Mouse (Mus musculus) WW6 (cell line): ENCODE data around the gene Hoxb9.

Experiments
- DNase-seq: peaks from one replicate; pipeline ENCODE4 v3.0.0-alpha.2; 2013; ENCODE audit warnings: low read depth, low spot score

Hoxb9 gene

GRCm38 (mm10) chr11:96270996-96271540 is at the start of gene Hoxb9:
Gene Hoxb9, plus strand, starts transcription at chr11:96271457.
- no peak for DNase-seq

- DNase-seq: no peak
These were observed 47.4 kb upstream of the Hoxb9 start for GRCm38 (mm10) chr11:96223813-96224212.

- DNase-seq: no peak
These were observed 43.6 kb upstream of the Hoxb9 start for GRCm38 (mm10) chr11:96227676-96228075.

DNA sequence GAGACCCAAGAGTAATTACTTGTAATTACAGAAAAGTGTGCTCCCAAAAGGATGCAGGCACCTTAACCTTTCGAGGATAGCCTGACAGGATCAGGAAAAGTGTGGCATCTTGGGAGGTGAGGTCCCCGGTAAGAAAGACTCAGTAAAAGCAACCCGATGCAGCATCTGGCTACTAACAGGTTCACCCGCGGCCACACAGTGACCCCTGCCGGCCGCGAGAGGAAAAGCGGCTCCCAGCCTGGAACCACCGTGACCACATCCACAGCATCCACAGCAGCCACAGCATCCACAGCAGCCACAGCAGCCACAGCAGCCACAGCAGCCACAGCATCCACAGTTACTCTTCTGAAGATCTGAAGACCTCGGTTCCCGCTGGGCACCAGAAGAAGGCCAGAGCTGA is 36.4 kb upstream of the Hoxb9 start:
- peak; percentile 52 for DNase-seq

DNA sequence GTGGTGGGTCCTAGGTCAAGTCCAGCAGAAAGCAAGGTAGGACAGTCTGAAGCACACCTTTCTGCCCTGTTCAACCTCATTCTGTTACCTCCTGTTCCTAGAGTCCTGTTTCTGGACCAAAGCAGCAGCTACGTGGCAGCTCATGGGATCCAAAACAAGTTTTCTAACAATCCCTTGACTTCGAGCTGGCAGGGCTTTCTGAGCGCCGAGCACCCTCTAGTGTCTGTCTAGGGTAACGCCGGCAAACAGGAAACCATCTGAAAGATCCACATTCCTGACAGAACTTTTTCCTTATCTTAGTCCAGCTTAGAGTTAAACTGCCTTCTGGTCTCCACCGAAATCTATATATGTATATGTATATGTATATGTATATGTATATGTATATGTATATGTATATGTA is 31.0 kb upstream of the Hoxb9 start:
- DNase-seq: no peak

- peak; percentile 81 for DNase-seq
These were observed 20.4 kb upstream of the Hoxb9 start for GRCm38 (mm10) chr11:96250901-96251300.

DNA sequence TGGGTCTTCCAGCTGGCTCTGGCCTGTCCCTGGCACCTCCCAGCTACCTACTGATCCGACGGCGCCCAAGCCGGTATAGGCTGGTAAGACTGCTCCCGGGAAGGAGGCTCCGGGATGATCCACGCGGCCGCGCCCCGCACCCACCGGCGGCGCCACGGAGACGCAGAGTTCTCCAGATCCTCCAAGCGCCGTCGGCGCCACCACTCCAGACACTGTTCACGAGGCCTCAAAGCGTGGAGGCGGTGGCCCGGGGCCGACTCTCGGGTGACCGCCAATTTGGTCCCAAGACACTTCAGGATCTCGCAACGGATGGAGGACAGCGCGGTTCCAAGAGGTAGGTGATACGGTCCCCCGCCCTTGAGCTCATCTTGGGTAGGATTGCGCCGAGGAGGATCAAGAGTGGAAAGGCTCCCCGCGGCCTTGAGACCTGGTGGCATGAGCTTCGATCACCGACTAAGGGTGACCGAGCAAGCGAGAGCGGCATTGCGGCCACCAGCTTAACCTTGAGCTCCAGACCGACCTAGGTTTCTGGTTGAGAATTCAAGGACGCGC is 19.7 kb upstream of the Hoxb9 start:
- DNase-seq: no peak

GRCm38 (mm10) chr11:96252541-96253120 is 18.6 kb upstream of the Hoxb9 start:
- no peak for DNase-seq

DNA sequence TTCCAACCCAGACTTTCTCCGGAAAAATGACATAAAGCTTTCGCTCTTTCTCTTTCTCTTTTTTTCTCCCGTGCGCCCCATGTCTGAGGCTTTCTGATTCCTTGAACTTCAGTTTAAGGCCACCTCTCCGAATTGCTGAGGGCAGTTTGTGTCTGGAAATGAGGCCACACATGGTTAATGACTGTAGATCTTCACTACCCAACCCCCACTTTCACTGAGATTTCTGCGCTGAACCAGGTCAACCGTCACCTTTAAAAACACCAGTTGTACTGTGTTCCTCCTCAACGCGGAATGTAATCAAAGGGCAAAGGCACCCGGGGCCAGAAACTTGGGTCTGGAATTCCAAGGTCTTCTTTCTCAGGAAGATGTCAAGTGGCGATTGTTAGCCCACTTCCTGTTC is 17.0 kb upstream of the Hoxb9 start:
- no peak for DNase-seq

- no peak for DNase-seq
These were observed 15.9 kb upstream of the Hoxb9 start for GRCm38 (mm10) chr11:96255111-96255995.

DNA sequence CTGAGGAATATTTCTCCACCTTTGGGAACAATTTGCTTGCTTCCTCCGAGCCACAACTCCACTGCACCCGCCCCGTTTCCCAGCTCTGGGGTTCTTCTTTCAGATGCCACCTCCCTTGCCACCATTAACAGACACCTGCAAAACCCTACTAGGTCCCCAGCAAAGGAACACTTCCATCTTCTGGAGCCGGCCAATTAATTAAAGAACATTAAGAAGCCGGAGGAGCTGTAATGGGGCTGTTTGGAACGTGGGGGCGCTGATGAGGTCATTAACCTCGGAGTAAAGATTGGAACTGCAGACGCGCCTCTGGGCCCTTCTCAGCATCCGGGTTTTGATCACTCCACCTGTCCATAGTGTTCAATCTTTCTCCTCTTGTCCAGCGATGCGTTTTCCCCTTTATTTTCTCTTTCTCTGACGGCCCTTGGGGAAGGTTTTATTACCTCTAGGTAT is 15.2 kb upstream of the Hoxb9 start:
- no peak for DNase-seq

DNA sequence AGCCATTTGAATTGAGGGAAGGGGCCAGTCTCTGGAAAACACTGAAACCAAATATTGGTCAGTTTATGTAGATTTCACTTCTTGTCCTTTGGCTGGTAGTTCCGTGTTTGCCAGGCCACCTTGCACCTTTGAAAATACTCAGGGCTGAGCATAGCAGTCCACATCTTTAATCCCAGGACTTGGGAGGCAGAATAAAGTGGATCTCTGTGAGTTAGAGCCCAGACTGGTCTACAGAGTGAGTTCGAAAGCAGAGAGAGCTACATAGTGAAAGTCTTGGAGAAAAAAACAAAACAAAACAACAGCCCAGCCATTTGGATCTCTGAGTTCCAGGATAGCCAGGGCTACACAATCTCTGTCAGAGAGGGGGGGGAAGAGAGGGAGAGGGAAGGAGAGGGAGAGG is 14.1 kb upstream of the Hoxb9 start:
- no peak for DNase-seq

DNA sequence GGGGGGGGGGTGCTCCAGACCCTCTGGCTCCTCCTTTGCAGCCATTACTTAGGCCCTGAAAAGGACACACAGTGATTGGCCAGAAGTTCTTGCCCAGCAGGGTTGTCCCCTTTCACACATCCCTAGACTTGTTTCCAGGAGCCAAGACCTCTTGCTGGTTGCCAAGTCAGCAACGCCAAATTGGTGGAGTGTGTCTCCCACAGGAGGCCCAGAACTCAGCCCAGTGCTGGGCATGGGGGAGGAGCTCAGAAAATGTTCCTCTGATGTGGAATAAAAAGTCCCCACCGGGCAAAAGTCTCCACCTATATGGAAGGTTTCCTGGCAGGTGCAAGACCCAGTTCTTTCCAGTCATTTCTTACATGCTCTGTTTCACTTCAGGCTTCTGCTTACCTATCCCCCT is 12.2 kb upstream of the Hoxb9 start:
- no peak for DNase-seq

DNA sequence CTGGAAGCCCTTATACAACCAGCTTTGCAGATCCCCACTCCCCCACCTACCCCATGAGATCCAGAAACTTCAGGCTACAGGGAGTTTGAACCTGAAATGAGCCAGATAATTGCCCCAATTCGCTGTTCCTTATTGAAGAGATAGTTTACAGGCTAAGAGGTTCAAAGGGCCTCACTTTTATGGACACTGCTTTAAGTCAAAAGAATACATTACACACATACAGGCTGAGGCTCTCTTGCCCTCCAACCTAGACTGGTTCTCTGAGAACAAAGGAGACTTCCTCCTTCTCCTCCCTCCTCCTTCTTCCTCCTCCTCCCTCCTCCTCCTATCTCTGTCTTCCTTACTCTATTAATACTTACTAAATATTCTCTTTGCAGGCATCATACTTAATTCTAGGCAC is 11.7 kb upstream of the Hoxb9 start:
- DNase-seq: no peak

DNA sequence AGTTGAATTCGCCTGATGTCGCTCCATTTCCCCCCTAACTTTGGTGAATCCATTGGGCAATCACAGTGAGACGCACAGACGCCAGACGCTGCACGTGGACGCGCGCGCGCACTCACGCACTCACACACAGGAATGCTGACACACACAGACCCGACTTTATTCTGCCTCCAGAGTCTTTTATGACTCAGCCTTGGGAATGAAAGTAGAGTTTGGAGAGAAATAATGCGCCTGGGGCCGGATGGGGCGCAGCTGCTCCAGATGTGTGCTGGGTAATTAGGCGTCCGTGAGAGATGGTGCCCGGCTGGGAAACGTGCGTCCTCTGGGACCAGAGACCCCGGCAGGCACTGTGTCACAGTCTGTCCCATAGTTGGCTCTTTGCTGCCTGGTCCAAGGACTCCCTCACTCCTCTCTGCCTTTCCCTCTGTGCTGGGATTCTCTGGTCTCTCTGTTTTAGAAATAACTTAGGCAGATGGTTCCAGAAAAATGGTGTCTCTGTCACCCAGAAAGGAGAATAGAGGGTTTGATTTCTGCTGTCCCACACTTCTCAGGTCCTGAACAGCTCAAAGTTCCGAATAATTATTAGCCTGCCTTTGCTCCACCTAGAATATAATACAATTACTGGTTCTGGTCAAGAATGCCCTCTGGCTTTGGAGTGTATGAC is 10.8 kb upstream of the Hoxb9 start:
- DNase-seq: no peak

- DNase-seq: no peak
These were observed 9.8 kb upstream of the Hoxb9 start for GRCm38 (mm10) chr11:96261323-96261890.

- DNase-seq: no peak
These were observed 8.9 kb upstream of the Hoxb9 start for GRCm38 (mm10) chr11:96262262-96262830.

GRCm38 (mm10) chr11:96263636-96264389 is 7.4 kb upstream of the Hoxb9 start:
- no peak for DNase-seq

DNA sequence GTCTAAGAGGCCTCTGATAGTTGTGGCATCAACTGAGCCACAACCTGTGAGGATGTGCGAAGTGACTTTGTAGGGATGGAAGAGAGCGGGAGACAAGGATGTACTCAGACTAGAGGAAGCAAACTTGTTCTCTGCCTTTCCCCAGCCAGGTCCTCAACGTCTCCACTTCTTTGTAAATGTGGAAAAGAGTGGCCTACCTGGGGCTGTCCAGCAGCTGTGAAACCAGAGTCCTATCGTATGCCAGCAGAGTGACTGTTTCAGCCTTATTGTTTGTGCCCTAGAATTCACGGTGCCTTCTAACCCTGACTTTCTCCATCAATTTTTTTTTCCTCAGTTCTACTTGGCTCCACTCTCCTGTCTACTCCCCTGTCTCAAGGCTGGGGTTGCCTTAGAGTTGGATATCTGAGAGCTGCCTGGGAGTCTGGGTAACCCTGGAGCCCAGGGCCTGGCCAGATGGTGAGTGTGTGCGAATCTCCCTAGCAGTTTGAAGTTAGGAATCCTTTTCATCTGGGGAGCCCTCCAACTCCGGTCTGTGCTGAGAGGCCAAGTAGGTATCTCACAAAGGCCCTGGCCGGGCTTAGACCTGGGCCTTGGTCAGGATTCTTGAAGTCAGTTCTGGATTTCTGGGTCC is 6.8 kb upstream of the Hoxb9 start:
- no peak for DNase-seq

DNA sequence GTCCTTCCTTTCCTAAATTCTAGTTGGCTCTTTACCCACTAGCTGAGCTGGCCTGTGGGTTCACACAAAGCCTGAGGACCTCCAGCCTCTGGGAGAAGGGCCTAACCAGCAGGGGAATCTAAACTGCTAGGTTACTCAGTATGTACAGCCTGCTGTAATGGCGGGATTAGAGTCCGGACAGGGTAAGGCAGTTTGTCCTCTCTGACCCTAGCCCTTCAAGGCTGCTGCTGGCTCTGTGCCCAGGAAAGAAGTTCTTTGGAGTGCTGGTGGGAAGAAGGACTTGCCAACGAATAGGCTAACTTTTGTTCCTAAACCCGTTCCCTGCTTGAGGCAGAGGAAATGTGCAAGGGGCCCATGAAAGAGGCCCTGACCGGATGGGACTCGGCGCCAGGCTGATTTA is 5.3 kb upstream of the Hoxb9 start:
- no peak for DNase-seq
